Comparison of ENCODE assay signal across 19 mouse cellular contexts in the genomic region with DNA sequence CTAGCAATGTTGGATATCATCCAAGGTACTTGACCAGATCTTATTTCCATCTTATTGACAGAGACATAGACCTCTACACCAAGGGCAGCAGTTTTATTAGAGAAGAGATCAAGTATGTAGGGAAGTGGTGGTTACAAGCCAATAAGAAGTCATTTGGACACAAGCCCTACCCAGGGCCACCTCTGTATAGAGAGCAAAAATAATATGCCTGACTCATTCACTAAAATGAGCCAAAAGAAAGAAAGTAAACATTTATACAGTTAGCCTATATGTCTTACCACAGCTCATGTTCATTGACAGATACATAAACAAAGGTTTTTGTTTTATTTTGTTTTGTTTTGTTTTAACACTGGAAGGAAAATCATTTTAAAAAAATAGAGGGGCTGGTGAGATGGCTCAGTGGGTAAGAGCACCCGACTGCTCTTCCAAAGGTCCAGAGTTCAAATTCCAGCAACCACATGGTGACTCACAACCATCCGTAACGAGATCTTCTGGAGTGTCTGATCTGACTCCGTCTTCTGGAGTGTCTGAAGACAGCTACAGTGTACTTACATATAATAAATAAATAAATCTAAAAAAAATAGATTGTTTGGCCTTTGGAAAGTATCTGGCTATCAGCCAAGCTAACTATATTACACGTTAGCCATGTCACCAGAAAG.
"Had no signal": no experiment of that assay in that cellular context is flagged by ENCODE, and none has a peak within 500 bp of the region (broad histone marks: within the 10 kb centered on the region; RNA-seq: fewer than 3 reads in every experiment).

No protein-coding gene starts in this region.

- H3K9me3 ChIP-seq: midbrain, embryonic 10.5 days; midbrain, embryonic 12.5 days; neural tube, embryonic 13.5 days; neural tube, embryonic 15.5 days had no signal

- H3K27ac ChIP-seq: liver, embryonic 14.5 days; midbrain, embryonic 10.5 days; midbrain, embryonic 12.5 days; neural tube, embryonic 13.5 days; neural tube, embryonic 15.5 days had no signal

- ATAC-seq: midbrain, embryonic 16.5 days had no signal

- H3K4me3 ChIP-seq: midbrain, embryonic 10.5 days; midbrain, embryonic 12.5 days; myocyte; neural tube, embryonic 13.5 days; neural tube, embryonic 15.5 days had no signal

- H3K4me2 ChIP-seq: midbrain, embryonic 12.5 days; neural tube, embryonic 13.5 days; neural tube, embryonic 15.5 days had no signal

- H3K4me1 ChIP-seq: midbrain, embryonic 10.5 days; midbrain, embryonic 12.5 days; neural tube, embryonic 13.5 days; neural tube, embryonic 15.5 days had no signal

- H3K9ac ChIP-seq: liver, embryonic 14.5 days; midbrain, embryonic 12.5 days; neural tube, embryonic 13.5 days; neural tube, embryonic 15.5 days had no signal

- H3K36me3 ChIP-seq: midbrain, embryonic 10.5 days; midbrain, embryonic 12.5 days; neural tube, embryonic 13.5 days; neural tube, embryonic 15.5 days had no signal

- DNase-seq: lung, adult 18-20 months; lung, postnatal 14 days; lung, postnatal 4 days; midbrain, embryonic 14.5 days; retina, postnatal 1 day; right cerebral cortex, adult 18-20 months; right cerebral cortex, postnatal 25 days; right cerebral cortex, postnatal 4 days; spleen, adult 18-20 months; thymus, adult 18-20 months; thymus, postnatal 14 days; thymus, postnatal 36 days had no signal
